Mouse (Mus musculus) cerebellum, adult 8-10 months (tissue): ENCODE data around the gene Tcf7.

ENCODE experiments used
- DNase-seq: peaks from one replicate; pipeline ENCODE4 v3.0.0; 2022

The Tcf7 gene

GRCm38 (mm10) chr11:52282774-52283595, at the start of gene Tcf7:
Gene Tcf7, minus strand, starts transcription at chr11:52283014.
- no peak for DNase-seq

GRCm38 (mm10) chr11:52327313-52327712, 44.5 kb upstream of the Tcf7 start:
- DNase-seq = no peak

- no peak for DNase-seq
These were observed 41.9 kb upstream of the Tcf7 start for GRCm38 (mm10) chr11:52324442-52325367.

GRCm38 (mm10) chr11:52321540-52321939, 38.7 kb upstream of the Tcf7 start:
- DNase-seq = no peak

- DNase-seq = no peak
These were observed 37.7 kb upstream of the Tcf7 start for GRCm38 (mm10) chr11:52320529-52320928.

- DNase-seq = no peak
These were observed 36.9 kb upstream of the Tcf7 start for GRCm38 (mm10) chr11:52319664-52320063.

GRCm38 (mm10) chr11:52318445-52318844, 35.6 kb upstream of the Tcf7 start:
- DNase-seq = no peak

GRCm38 (mm10) chr11:52314102-52314793, 31.4 kb upstream of the Tcf7 start:
- no peak for DNase-seq

- DNase-seq = no peak
These were observed 27.9 kb upstream of the Tcf7 start for GRCm38 (mm10) chr11:52310709-52311108.

- DNase-seq = no peak
These were observed 26.7 kb upstream of the Tcf7 start for GRCm38 (mm10) chr11:52309487-52309886.

GRCm38 (mm10) chr11:52306431-52306830, 23.6 kb upstream of the Tcf7 start:
- DNase-seq = no peak

GRCm38 (mm10) chr11:52305266-52305665, 22.5 kb upstream of the Tcf7 start:
- no peak for DNase-seq

GRCm38 (mm10) chr11:52302668-52303067, 19.9 kb upstream of the Tcf7 start:
- DNase-seq = no peak

- DNase-seq = no peak
These were observed 16.9 kb upstream of the Tcf7 start for GRCm38 (mm10) chr11:52299687-52300086.

- DNase-seq = no peak
These were observed 16.1 kb upstream of the Tcf7 start for GRCm38 (mm10) chr11:52298955-52299354.

- peak; percentile 68 for DNase-seq
These were observed 14.5 kb upstream of the Tcf7 start for GRCm38 (mm10) chr11:52297352-52297751.

GRCm38 (mm10) chr11:52294103-52294502, 11.3 kb upstream of the Tcf7 start:
- no peak for DNase-seq

GRCm38 (mm10) chr11:52292894-52293293, 10.1 kb upstream of the Tcf7 start:
- DNase-seq = no peak

- DNase-seq = no peak
These were observed 9.5 kb upstream of the Tcf7 start for GRCm38 (mm10) chr11:52292346-52292745.

GRCm38 (mm10) chr11:52286958-52287305, 4.1 kb upstream of the Tcf7 start:
- no peak for DNase-seq

GRCm38 (mm10) chr11:52286301-52286957, 3.6 kb upstream of the Tcf7 start:
- DNase-seq = no peak
